Mouse (Mus musculus): ENCODE data around the gene Lhfpl3.

- TF ChIP-seq CTCF (IDR thresholded peaks at IDR 0.05; ENCODE audit: borderline replicate concordance, control insufficient read depth, extremely low read depth, insufficient read depth, low read length, poor library complexity) (no peak), POLR2A (IDR thresholded peaks at IDR 0.05; ENCODE audit: control insufficient read depth, extremely low read depth, insufficient read depth, low read length, poor library complexity) (no peak)
Observed at GRCm38 (mm10) chr5:23214646-23215045, 468.8 kb downstream of the Lhfpl3 start.

Data from thymus, adult 2 months (tissue).